Mouse (Mus musculus): ENCODE results near the gene Ets1. TPM values are rescaled to one million over a fixed set of nuclear protein-coding genes. Genes with fewer than 3 reads are reported as not detected.

The Ets1 gene
- polyA plus RNA-seq, 1 experiment from 2014 or later, result 16.0 TPM

GRCm38 (mm10) chr9:32671970-32672859 is 36.2 kb downstream of the Ets1 start:
- Histone ChIP-seq H3K4me3 (peak overlapping the region; percentile 28), H3K9ac (peak overlapping the region; percentile 48), H3K4me1 (peaks cover 35% of the 10 kb centered on the region), H3K27ac (no peak overlapping the region), H3K27me3 (peaks cover 92% of the 10 kb centered on the region), H3K4me2 (peak overlapping the region; percentile 58), H3K36me3 (ENCODE audit: poor library complexity, severe bottlenecking) (no peaks in the 10 kb centered on the region), H3K9me3 (replicated peaks) (no peaks in the 10 kb centered on the region)
- WGBS, result 1% methylated on average over 32 of the region's 35 CpGs
- peak; percentile 58 for ATAC-seq

GRCm38 (mm10) chr9:32673923-32674322 is 37.9 kb downstream of the Ets1 start:
- Histone ChIP-seq H3K4me3 (no peak overlapping the region), H3K4me2 (no peak overlapping the region)

GRCm38 (mm10) chr9:32675671-32676409 is 39.8 kb downstream of the Ets1 start:
- ATAC-seq, result peak; percentile 93
- WGBS, result 1% methylated on average over 9 of the region's 9 CpGs
- no peak overlapping the region for H3K4me2 ChIP-seq
- peaks cover 27% of the 10 kb centered on the region for H3K4me1 ChIP-seq
- H3K27ac ChIP-seq, result peak overlapping the region; percentile 35; the same call in 1 of the 2 replicates
- H3K9ac ChIP-seq, result no peak overlapping the region
- H3K27me3 ChIP-seq, result peaks cover 95% of the 10 kb centered on the region
- H3K4me3 ChIP-seq, result no peak overlapping the region
- no peaks in the 10 kb centered on the region for H3K36me3 ChIP-seq (ENCODE audit: poor library complexity, severe bottlenecking)
- H3K9me3 ChIP-seq (replicated peaks), result no peaks in the 10 kb centered on the region

More at GRCm38 (mm10) chr9:32673923-32674322, 37.9 kb downstream of the Ets1 start:
- Histone ChIP-seq H3K4me1 (peaks cover 27% of the 10 kb centered on the region), H3K27me3 (peaks cover 94% of the 10 kb centered on the region), H3K9ac (no peak overlapping the region), H3K36me3 (ENCODE audit: poor library complexity, severe bottlenecking) (no peaks in the 10 kb centered on the region), H3K9me3 (replicated peaks) (no peaks in the 10 kb centered on the region), H3K27ac (no peak overlapping the region)
- no peak for ATAC-seq
- 78% methylated on average over 3 of the region's 3 CpGs for WGBS

- no peaks in the 10 kb centered on the region for H3K9me3 ChIP-seq (replicated peaks)
- H3K36me3 ChIP-seq (ENCODE audit: poor library complexity, severe bottlenecking), result no peaks in the 10 kb centered on the region
- H3K27ac ChIP-seq, result no peak overlapping the region
- H3K9ac ChIP-seq, result no peak overlapping the region
- no peak; the same call in 1 of the 2 replicates for ATAC-seq
- WGBS, result 10% methylated on average over 3 of the region's 3 CpGs
- no peak overlapping the region for H3K4me2 ChIP-seq
- H3K4me1 ChIP-seq, result peaks cover 27% of the 10 kb centered on the region
- H3K27me3 ChIP-seq, result peaks cover 93% of the 10 kb centered on the region
- no peak overlapping the region for H3K4me3 ChIP-seq
These were observed 40.5 kb downstream of the Ets1 start for GRCm38 (mm10) chr9:32676480-32676879.

- Histone ChIP-seq H3K27ac (no peak overlapping the region), H3K36me3 (ENCODE audit: poor library complexity, severe bottlenecking) (no peaks in the 10 kb centered on the region), H3K4me1 (peaks cover 16% of the 10 kb centered on the region), H3K4me3 (no peak overlapping the region), H3K9ac (no peak overlapping the region), H3K4me2 (no peak overlapping the region), H3K27me3 (peaks cover 93% of the 10 kb centered on the region), H3K9me3 (replicated peaks) (no peaks in the 10 kb centered on the region)
- ATAC-seq, result no peak
- WGBS, result 84% methylated on average over 6 of the region's 6 CpGs
These were observed 41.6 kb downstream of the Ets1 start for GRCm38 (mm10) chr9:32677646-32678045.

- peaks cover 92% of the 10 kb centered on the region for H3K27me3 ChIP-seq
- no peaks in the 10 kb centered on the region for H3K36me3 ChIP-seq (ENCODE audit: poor library complexity, severe bottlenecking)
- no peaks in the 10 kb centered on the region for H3K9me3 ChIP-seq (replicated peaks)
- H3K4me1 ChIP-seq, result peaks cover 15% of the 10 kb centered on the region
- no peak for ATAC-seq
- H3K4me2 ChIP-seq, result no peak overlapping the region
- H3K4me3 ChIP-seq, result no peak overlapping the region
- WGBS, result 46% methylated on average over 4 of the region's 4 CpGs
- H3K9ac ChIP-seq, result no peak overlapping the region
- no peak overlapping the region for H3K27ac ChIP-seq
These were observed 42.2 kb downstream of the Ets1 start for GRCm38 (mm10) chr9:32678120-32678757.

- no peaks in the 10 kb centered on the region for H3K9me3 ChIP-seq (replicated peaks)
- no peak overlapping the region for H3K9ac ChIP-seq
- WGBS, result 87% methylated on average over 6 of the region's 6 CpGs
- no peak overlapping the region for H3K4me2 ChIP-seq
- H3K4me3 ChIP-seq, result no peak overlapping the region
- no peaks in the 10 kb centered on the region for H3K36me3 ChIP-seq (ENCODE audit: poor library complexity, severe bottlenecking)
- no peak for ATAC-seq
- no peak overlapping the region for H3K27ac ChIP-seq
- H3K4me1 ChIP-seq, result peaks cover 15% of the 10 kb centered on the region
- peaks cover 90% of the 10 kb centered on the region for H3K27me3 ChIP-seq
These were observed 43.5 kb downstream of the Ets1 start for GRCm38 (mm10) chr9:32679531-32679930.

- 81% methylated on average over 2 of the region's 2 CpGs for WGBS
- Histone ChIP-seq H3K4me2 (no peak overlapping the region), H3K9me3 (replicated peaks) (no peaks in the 10 kb centered on the region), H3K4me3 (no peak overlapping the region), H3K27ac (no peak overlapping the region), H3K27me3 (peaks cover 90% of the 10 kb centered on the region), H3K36me3 (ENCODE audit: poor library complexity, severe bottlenecking) (no peaks in the 10 kb centered on the region), H3K9ac (no peak overlapping the region), H3K4me1 (peaks cover 16% of the 10 kb centered on the region)
- ATAC-seq, result no peak
These were observed 44.2 kb downstream of the Ets1 start for GRCm38 (mm10) chr9:32680201-32680600.

- no peak overlapping the region for H3K27ac ChIP-seq
- peaks cover 19% of the 10 kb centered on the region for H3K4me1 ChIP-seq
- peak; percentile 93 for ATAC-seq
- no peak overlapping the region for H3K9ac ChIP-seq
- peaks cover 95% of the 10 kb centered on the region for H3K27me3 ChIP-seq
- no peaks in the 10 kb centered on the region for H3K36me3 ChIP-seq (ENCODE audit: poor library complexity, severe bottlenecking)
- WGBS, result 2% methylated on average over 8 of the region's 8 CpGs
- no peak overlapping the region for H3K4me3 ChIP-seq
- no peak overlapping the region for H3K4me2 ChIP-seq
- no peaks in the 10 kb centered on the region for H3K9me3 ChIP-seq (replicated peaks)
These were observed 50.0 kb downstream of the Ets1 start for GRCm38 (mm10) chr9:32685793-32686558.

GRCm38 (mm10) chr9:32688351-32688750 is 52.3 kb downstream of the Ets1 start:
- Histone ChIP-seq H3K27me3 (peaks cover 96% of the 10 kb centered on the region), H3K9me3 (replicated peaks) (no peaks in the 10 kb centered on the region), H3K27ac (no peak overlapping the region), H3K4me1 (peaks cover 29% of the 10 kb centered on the region), H3K4me2 (no peak overlapping the region), H3K36me3 (ENCODE audit: poor library complexity, severe bottlenecking) (no peaks in the 10 kb centered on the region), H3K4me3 (no peak overlapping the region), H3K9ac (no peak overlapping the region)
- ATAC-seq, result no peak
- WGBS, result 61% methylated on average over 2 of the region's 2 CpGs

- Histone ChIP-seq H3K4me1 (peaks cover 27% of the 10 kb centered on the region), H3K36me3 (ENCODE audit: poor library complexity, severe bottlenecking) (no peaks in the 10 kb centered on the region), H3K4me2 (no peak overlapping the region), H3K9ac (no peak overlapping the region), H3K27ac (no peak overlapping the region), H3K27me3 (peaks cover 97% of the 10 kb centered on the region), H3K9me3 (replicated peaks) (no peaks in the 10 kb centered on the region), H3K4me3 (no peak overlapping the region)
- 43% methylated on average over 12 of the region's 12 CpGs for WGBS
- ATAC-seq, result peak; percentile 19; the same call in 1 of the 2 replicates
These were observed 55.3 kb downstream of the Ets1 start for GRCm38 (mm10) chr9:32691151-32691925.
